Mouse (Mus musculus): ENCODE measurements around the gene Cuedc2. TPM values are rescaled to one million over a fixed set of nuclear protein-coding genes. Genes with fewer than 3 reads are reported as not detected.
A peak's percentile ranks its signal among the peaks of the same experiment; 100 is the strongest.

The Cuedc2 gene
- total and polyA plus RNA-seq, 2 experiments from 2014 or later, result 134 to 326 TPM

GRCm38 (mm10) chr19:46287566-46287965, 50.9 kb downstream of the Cuedc2 start:
- no peaks in the 10 kb centered on the region for H3K9me3 ChIP-seq (ENCODE audit: low read length)
- TF ChIP-seq CTCF (IDR thresholded peaks at IDR 0.05; ENCODE audit: low read depth), result no peak
- no peak overlapping the region for H3K9ac ChIP-seq (replicated peaks; ENCODE audit: low read length)
- ATAC-seq (no peak), DNase-seq (ENCODE audit: low spot score) (no peak)
- no peaks in the 10 kb centered on the region for H3K27me3 ChIP-seq (ENCODE audit: insufficient read depth, low read length)
- H3K4me2 ChIP-seq (ENCODE audit: low read depth, low read length), result no peak overlapping the region
- H3K36me3 ChIP-seq (ENCODE audit: insufficient read depth, low read length), result peaks cover 34% of the 10 kb centered on the region
- no peak overlapping the region for H3K4me3 ChIP-seq (ENCODE audit: low read length)
- WGBS, result 84% methylated on average over 3 of the region's 3 CpGs
- H3K27ac ChIP-seq, result no peak overlapping the region
- H3K4me1 ChIP-seq (ENCODE audit: insufficient read depth, low read length), result no peaks in the 10 kb centered on the region

- peaks cover 40% of the 10 kb centered on the region for H3K36me3 ChIP-seq (ENCODE audit: insufficient read depth, low read length)
- TF ChIP-seq CTCF (IDR thresholded peaks at IDR 0.05; ENCODE audit: low read depth), result no peak
- no peak overlapping the region for H3K9ac ChIP-seq (replicated peaks; ENCODE audit: low read length)
- H3K4me3 ChIP-seq (ENCODE audit: low read length), result no peak overlapping the region
- no peak for ATAC-seq
- H3K4me1 ChIP-seq (ENCODE audit: insufficient read depth, low read length), result no peaks in the 10 kb centered on the region
- no peak overlapping the region for H3K27ac ChIP-seq
- H3K9me3 ChIP-seq (ENCODE audit: low read length), result no peaks in the 10 kb centered on the region
- 96% methylated on average over 3 of the region's 3 CpGs for WGBS
- no peaks in the 10 kb centered on the region for H3K27me3 ChIP-seq (ENCODE audit: insufficient read depth, low read length)
- H3K4me2 ChIP-seq (ENCODE audit: low read depth, low read length), result no peak overlapping the region
- DNase-seq (ENCODE audit: low spot score), result no peak
Measured at GRCm38 (mm10) chr19:46286926-46287325, 51.6 kb downstream of the Cuedc2 start.

- Histone ChIP-seq H3K36me3 (ENCODE audit: insufficient read depth, low read length) (peaks cover 40% of the 10 kb centered on the region), H3K4me1 (ENCODE audit: insufficient read depth, low read length) (no peaks in the 10 kb centered on the region), H3K9ac (replicated peaks; ENCODE audit: low read length) (no peak overlapping the region), H3K4me2 (ENCODE audit: low read depth, low read length) (no peak overlapping the region), H3K27ac (no peak overlapping the region), H3K4me3 (ENCODE audit: low read length) (no peak overlapping the region), H3K9me3 (ENCODE audit: low read length) (no peaks in the 10 kb centered on the region), H3K27me3 (ENCODE audit: insufficient read depth, low read length) (no peaks in the 10 kb centered on the region)
- DNase-seq (ENCODE audit: low spot score), result peak; percentile 51
- ATAC-seq, result peak; percentile 51; the same call in 1 of the 2 replicates
- WGBS, result 54% methylated on average over 6 of the region's 6 CpGs
- TF ChIP-seq CTCF (IDR thresholded peaks at IDR 0.05; ENCODE audit: low read depth), result no peak
Measured at GRCm38 (mm10) chr19:46286047-46286446, 52.5 kb downstream of the Cuedc2 start.

- H3K27me3 ChIP-seq (ENCODE audit: insufficient read depth, low read length), result no peaks in the 10 kb centered on the region
- no peak overlapping the region for H3K4me3 ChIP-seq (ENCODE audit: low read length)
- H3K9me3 ChIP-seq (ENCODE audit: low read length), result no peaks in the 10 kb centered on the region
- ATAC-seq (no peak), DNase-seq (ENCODE audit: low spot score) (no peak)
- TF ChIP-seq CTCF (IDR thresholded peaks at IDR 0.05; ENCODE audit: low read depth), result no peak
- H3K9ac ChIP-seq (replicated peaks; ENCODE audit: low read length), result no peak overlapping the region
- WGBS, result 88% methylated on average over 7 of the region's 7 CpGs
- peaks cover 43% of the 10 kb centered on the region for H3K36me3 ChIP-seq (ENCODE audit: insufficient read depth, low read length)
- no peak overlapping the region for H3K27ac ChIP-seq
- no peaks in the 10 kb centered on the region for H3K4me1 ChIP-seq (ENCODE audit: insufficient read depth, low read length)
- no peak overlapping the region for H3K4me2 ChIP-seq (ENCODE audit: low read depth, low read length)
Measured at GRCm38 (mm10) chr19:46285631-46286030, 52.9 kb downstream of the Cuedc2 start.

GRCm38 (mm10) chr19:46284686-46285085, 53.8 kb downstream of the Cuedc2 start:
- H3K27me3 ChIP-seq (ENCODE audit: insufficient read depth, low read length), result no peaks in the 10 kb centered on the region
- no peak for TF ChIP-seq CTCF (IDR thresholded peaks at IDR 0.05; ENCODE audit: low read depth)
- H3K36me3 ChIP-seq (ENCODE audit: insufficient read depth, low read length), result peaks cover 53% of the 10 kb centered on the region

GRCm38 (mm10) chr19:46282081-46282849, 56.2 kb downstream of the Cuedc2 start:
- 93% methylated on average over 11 of the region's 11 CpGs for WGBS
- H3K27ac ChIP-seq, result no peak overlapping the region
- H3K9me3 ChIP-seq (ENCODE audit: low read length), result no peaks in the 10 kb centered on the region
- H3K4me1 ChIP-seq (ENCODE audit: insufficient read depth, low read length), result no peaks in the 10 kb centered on the region
- no peak overlapping the region for H3K4me2 ChIP-seq (ENCODE audit: low read depth, low read length)
- peaks cover 62% of the 10 kb centered on the region for H3K36me3 ChIP-seq (ENCODE audit: insufficient read depth, low read length)
- ATAC-seq (no peak), DNase-seq (ENCODE audit: low spot score) (peak; percentile 19)
- peak; percentile 26; the same call in 1 of the 2 replicates for TF ChIP-seq CTCF (IDR thresholded peaks at IDR 0.05; ENCODE audit: low read depth)
- H3K27me3 ChIP-seq (ENCODE audit: insufficient read depth, low read length), result no peaks in the 10 kb centered on the region
- no peak overlapping the region for H3K9ac ChIP-seq (replicated peaks; ENCODE audit: low read length)
- no peak overlapping the region for H3K4me3 ChIP-seq (ENCODE audit: low read length)

More at GRCm38 (mm10) chr19:46284686-46285085, 53.8 kb downstream of the Cuedc2 start:
- ATAC-seq (no peak), DNase-seq (ENCODE audit: low spot score) (no peak)
- Histone ChIP-seq H3K4me2 (ENCODE audit: low read depth, low read length) (no peak overlapping the region), H3K9ac (replicated peaks; ENCODE audit: low read length) (no peak overlapping the region), H3K27ac (no peak overlapping the region), H3K4me1 (ENCODE audit: insufficient read depth, low read length) (no peaks in the 10 kb centered on the region), H3K9me3 (ENCODE audit: low read length) (no peaks in the 10 kb centered on the region), H3K4me3 (ENCODE audit: low read length) (no peak overlapping the region)
- WGBS, result 85% methylated on average over 4 of the region's 4 CpGs

MicroRNA genes within 50 kb of the gene (microRNA counts, 519-probe panel; counts per million panel counts)
- 1,711 counts per million, percentile 21 among the panel's probes with 10 or more counts for microRNA mmu-miR-146b

Small RNAs within 50 kb of the gene (microRNA-seq; reads per million reads assigned to microRNA genes)
- 3.6 to 5.5 reads per million in 2 experiments for gene Mir146b

Other genes starting within 250 kb of the Cuedc2 start
- not detected in 2 replicates for gene Elovl3, start 206.8 kb downstream of the Cuedc2 start, total RNA-seq (2014; rRNA removed)
- not detected in 2 replicates for gene Elovl3, start 206.8 kb downstream of the Cuedc2 start, polyA plus RNA-seq (2015; fragmentation: Nextera tagmentation; extraction: Ambion mirVana)
- gene Pitx3, start 190.4 kb downstream of the Cuedc2 start, total RNA-seq (2014; rRNA removed), result 0.21 and 1.7 TPM in 2 replicates
- 0.16 TPM in 1 of 2 replicates, not detected in the other for gene Pitx3, start 190.4 kb downstream of the Cuedc2 start, polyA plus RNA-seq (2015; fragmentation: Nextera tagmentation; extraction: Ambion mirVana)
- 56.4 and 63.7 TPM in 2 replicates for gene Gbf1, start 186.2 kb downstream of the Cuedc2 start, total RNA-seq (2014; rRNA removed)
- 51.2 and 52.0 TPM in 2 replicates for gene Gbf1, start 186.2 kb downstream of the Cuedc2 start, polyA plus RNA-seq (2015; fragmentation: Nextera tagmentation; extraction: Ambion mirVana)
- 3.5 and 4.7 TPM in 2 replicates for gene Nfkb2, start 34.4 kb downstream of the Cuedc2 start, total RNA-seq (2014; rRNA removed)
- 1.7 and 1.9 TPM in 2 replicates for gene Nfkb2, start 34.4 kb downstream of the Cuedc2 start, polyA plus RNA-seq (2015; fragmentation: Nextera tagmentation; extraction: Ambion mirVana)
- 380 and 396 TPM in 2 replicates for gene Psd, start 11.5 kb downstream of the Cuedc2 start, total RNA-seq (2014; rRNA removed)
- gene Psd, start 11.5 kb downstream of the Cuedc2 start, polyA plus RNA-seq (2015; fragmentation: Nextera tagmentation; extraction: Ambion mirVana), result 115 and 123 TPM in 2 replicates
- gene Fbxl15, start 10.5 kb downstream of the Cuedc2 start, total RNA-seq (2014; rRNA removed), result 69.1 and 71.4 TPM in 2 replicates
- gene Fbxl15, start 10.5 kb downstream of the Cuedc2 start, polyA plus RNA-seq (2015; fragmentation: Nextera tagmentation; extraction: Ambion mirVana), result 53.3 and 54.2 TPM in 2 replicates
- 7.5 and 12.3 TPM in 2 replicates for gene Mfsd13a, start 2.4 kb upstream of the Cuedc2 start, total RNA-seq (2014; rRNA removed)
- gene Mfsd13a, start 2.4 kb upstream of the Cuedc2 start, polyA plus RNA-seq (2015; fragmentation: Nextera tagmentation; extraction: Ambion mirVana), result 9.9 and 10.5 TPM in 2 replicates
- 0.89 and 3.3 TPM in 2 replicates for gene 2310034G01Rik, start 11.6 kb upstream of the Cuedc2 start, total RNA-seq (2014; rRNA removed)
- 1.7 and 2.5 TPM in 2 replicates for gene 2310034G01Rik, start 11.6 kb upstream of the Cuedc2 start, polyA plus RNA-seq (2015; fragmentation: Nextera tagmentation; extraction: Ambion mirVana)
- gene Actr1a, start 57.0 kb upstream of the Cuedc2 start, total RNA-seq (2014; rRNA removed), result 321 and 337 TPM in 2 replicates
- gene Actr1a, start 57.0 kb upstream of the Cuedc2 start, polyA plus RNA-seq (2015; fragmentation: Nextera tagmentation; extraction: Ambion mirVana), result 278 and 295 TPM in 2 replicates
- gene Sufu, start 58.2 kb upstream of the Cuedc2 start, total RNA-seq (2014; rRNA removed), result 21.4 and 21.9 TPM in 2 replicates
- gene Sufu, start 58.2 kb upstream of the Cuedc2 start, polyA plus RNA-seq (2015; fragmentation: Nextera tagmentation; extraction: Ambion mirVana), result 17.2 and 19.1 TPM in 2 replicates
- gene Trim8, start 163.0 kb upstream of the Cuedc2 start, total RNA-seq (2014; rRNA removed), result 108 and 115 TPM in 2 replicates
- gene Trim8, start 163.0 kb upstream of the Cuedc2 start, polyA plus RNA-seq (2015; fragmentation: Nextera tagmentation; extraction: Ambion mirVana), result 28.8 and 29.7 TPM in 2 replicates
- 66.2 and 71.1 TPM in 2 replicates for gene Arl3, start 234.5 kb upstream of the Cuedc2 start, total RNA-seq (2014; rRNA removed)
- 220 and 224 TPM in 2 replicates for gene Arl3, start 234.5 kb upstream of the Cuedc2 start, polyA plus RNA-seq (2015; fragmentation: Nextera tagmentation; extraction: Ambion mirVana)
- gene Sfxn2, start 234.7 kb upstream of the Cuedc2 start, total RNA-seq (2014; rRNA removed), result 8.1 and 10.2 TPM in 2 replicates
- gene Sfxn2, start 234.7 kb upstream of the Cuedc2 start, polyA plus RNA-seq (2015; fragmentation: Nextera tagmentation; extraction: Ambion mirVana), result 12.0 and 13.0 TPM in 2 replicates